In the genomic region with DNA sequence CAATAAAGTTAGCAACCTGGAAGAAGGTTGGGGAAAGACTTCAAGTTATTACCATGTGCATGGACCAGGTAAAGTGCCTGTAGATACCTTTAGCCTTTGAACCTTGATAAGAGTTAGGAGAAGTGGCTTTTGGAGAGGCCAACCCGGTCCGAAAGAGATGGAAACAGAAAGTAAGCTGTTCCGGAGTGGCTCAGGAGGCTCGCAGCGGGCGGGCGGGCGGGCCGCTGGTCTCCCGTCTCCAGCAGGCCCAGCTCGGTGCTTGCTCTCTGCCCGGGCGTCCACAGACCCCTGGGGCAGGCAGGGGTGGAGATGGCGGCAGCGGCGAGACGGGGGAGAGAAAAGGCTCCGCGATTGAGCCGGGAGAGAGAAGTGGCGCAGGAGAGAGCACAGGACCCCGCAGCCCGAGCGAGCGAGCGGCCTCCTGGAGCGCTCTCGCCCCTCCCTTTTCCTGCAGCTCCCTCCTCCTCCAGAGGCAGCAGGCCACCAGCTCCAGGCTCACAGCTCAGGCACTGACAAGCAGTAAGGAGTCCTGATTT, we compare ENCODE assay signal across 8 mouse cellular contexts. TPM values are rescaled to one million over a fixed set of nuclear protein-coding genes. Genes with fewer than 3 reads are reported as not detected.
DNase-seq lines count a peak whose midpoint lies in the region; ATAC-seq and TF ChIP-seq lines count a peak whose summit lies in the region.

A gene (minus strand): TSS at position 441 of the 536 bp plus-strand sequence.

- 0% methylated on average over 27 of the region's 28 CpGs for WGBS in embryonic facial prominence, embryonic 11.5 days
- under 1% methylated on average over 28 of the region's 28 CpGs for WGBS in kidney, adult 2 months
- WGBS in limb, embryonic 11.5 days, result 0% methylated on average over 28 of the region's 28 CpGs
- WGBS in midbrain, embryonic 13.5 days, result 0% methylated on average over 28 of the region's 28 CpGs

- peak within 1 kb of the TSS; percentile 64 for H3K4me2 ChIP-seq in embryonic facial prominence, embryonic 11.5 days (ENCODE audit: low read depth, low read length)
- peak within 1 kb of the TSS; percentile 50 for H3K4me2 ChIP-seq in limb, embryonic 11.5 days (ENCODE audit: low read depth, severe bottlenecking)
- H3K4me2 ChIP-seq in midbrain, embryonic 13.5 days (replicated peaks), result peak within 1 kb of the TSS; percentile 61

- DNase-seq in 3134 (ENCODE audit: extremely low read depth, insufficient read length, low spot score), result peak; percentile 86
- DNase-seq in adrenal gland, postnatal 14 days, result peak; percentile 88
- peak; percentile 81 for DNase-seq in embryonic facial prominence, embryonic 11.5 days (ENCODE audit: low spot score)
- DNase-seq in heart, adult 18-20 months, result peak; percentile 88 to 90
- DNase-seq in kidney, adult 2 months, result peak; percentile 89
- DNase-seq in limb, embryonic 11.5 days (ENCODE audit: low spot score), result peak; percentile 81
- DNase-seq in spleen, adult 18-20 months, result peak; percentile 38 to 70

- TF ChIP-seq CTCF in kidney, adult 2 months (conservative IDR thresholded peaks at IDR 0.05; ENCODE audit: insufficient read depth, insufficient read length, low read depth, low read length), result no peak; the same call in 1 of the 2 replicates

- H3K36me3 ChIP-seq in embryonic facial prominence, embryonic 11.5 days (replicated peaks; ENCODE audit: control insufficient read depth, insufficient read depth, low read depth, low read length), result no peaks in the 10 kb centered on the region
- H3K36me3 ChIP-seq in kidney, adult 2 months (ENCODE audit: control insufficient read depth, insufficient read depth, low read length), result no peaks in the 10 kb centered on the region
- no peaks in the 10 kb centered on the region for H3K36me3 ChIP-seq in limb, embryonic 11.5 days (ENCODE audit: control insufficient read depth, insufficient read depth, low read length)
- no peaks in the 10 kb centered on the region for H3K36me3 ChIP-seq in midbrain, embryonic 13.5 days

- peak; percentile 96 for ATAC-seq in embryonic facial prominence, embryonic 11.5 days (replicated peaks; ENCODE audit: insufficient number of reproducible peaks, low FRiP score, low TSS enrichment, low read depth)
- ATAC-seq in limb, embryonic 11.5 days (ENCODE audit: insufficient number of reproducible peaks, low FRiP score, low TSS enrichment, low read depth), result peak; percentile 87
- ATAC-seq in midbrain, embryonic 13.5 days, result peak; percentile 97

- peak within 1 kb of the TSS; percentile 82 for H3K27ac ChIP-seq in embryonic facial prominence, embryonic 11.5 days (replicated peaks; ENCODE audit: low read depth, low read length)
- peak within 1 kb of the TSS; percentile 99 for H3K27ac ChIP-seq in kidney, adult 2 months (ENCODE audit: insufficient read depth, low read depth, low read length)
- H3K27ac ChIP-seq in limb, embryonic 11.5 days (replicated peaks; ENCODE audit: low read depth, low read length), result no peak within 1 kb of the TSS
- H3K27ac ChIP-seq in midbrain, embryonic 13.5 days, result peak within 1 kb of the TSS; percentile 60; the same call in 1 of the 2 replicates

- H3K4me1 ChIP-seq in embryonic facial prominence, embryonic 11.5 days (ENCODE audit: control insufficient read depth, insufficient read depth, low read length), result no peaks in the 10 kb centered on the region
- peaks cover 16% of the 10 kb centered on the region for H3K4me1 ChIP-seq in kidney, adult 2 months (ENCODE audit: control insufficient read depth, insufficient read depth, low read length)
- no peaks in the 10 kb centered on the region for H3K4me1 ChIP-seq in limb, embryonic 11.5 days (ENCODE audit: control insufficient read depth, insufficient read depth, low read length)
- 0 out of 2 replicates have a peak, but pooled peaks cover 2% of the 10 kb centered on the region for H3K4me1 ChIP-seq in midbrain, embryonic 13.5 days (replicated peaks)

- TF ChIP-seq POLR2A in kidney, adult 2 months (IDR thresholded peaks at IDR 0.05; ENCODE audit: low read depth, low read length), result peak; percentile 59

- H3K4me3 ChIP-seq in embryonic facial prominence, embryonic 11.5 days (ENCODE audit: low read depth, low read length), result peak within 1 kb of the TSS; percentile 63
- peak within 1 kb of the TSS; percentile 95 for H3K4me3 ChIP-seq in kidney, adult 2 months (ENCODE audit: insufficient read depth, low read depth, low read length)
- peak within 1 kb of the TSS; percentile 63 for H3K4me3 ChIP-seq in limb, embryonic 11.5 days (ENCODE audit: low read depth, low read length)
- peak within 1 kb of the TSS; percentile 54 for H3K4me3 ChIP-seq in midbrain, embryonic 13.5 days (replicated peaks)

- no peaks in the 10 kb centered on the region for H3K9me3 ChIP-seq in embryonic facial prominence, embryonic 11.5 days (replicated peaks; ENCODE audit: control insufficient read depth, low read length)
- H3K9me3 ChIP-seq in limb, embryonic 11.5 days (ENCODE audit: control insufficient read depth, low read length), result no peaks in the 10 kb centered on the region
- H3K9me3 ChIP-seq in midbrain, embryonic 13.5 days, result no peaks in the 10 kb centered on the region

- no peaks in the 10 kb centered on the region for H3K27me3 ChIP-seq in embryonic facial prominence, embryonic 11.5 days (ENCODE audit: control insufficient read depth, insufficient read depth, low read length)
- H3K27me3 ChIP-seq in kidney, adult 2 months (replicated peaks; ENCODE audit: control insufficient read depth, insufficient read depth, low read length), result no peaks in the 10 kb centered on the region
- H3K27me3 ChIP-seq in limb, embryonic 11.5 days (ENCODE audit: control insufficient read depth, insufficient read depth, low read length), result no peaks in the 10 kb centered on the region
- H3K27me3 ChIP-seq in midbrain, embryonic 13.5 days, result 0 out of 2 replicates have a peak, but pooled peaks cover 3% of the 10 kb centered on the region

- peak within 1 kb of the TSS; percentile 92 for H3K9ac ChIP-seq in embryonic facial prominence, embryonic 11.5 days (replicated peaks; ENCODE audit: low read length)
- H3K9ac ChIP-seq in limb, embryonic 11.5 days (ENCODE audit: low read length), result peak within 1 kb of the TSS; percentile 91
- H3K9ac ChIP-seq in midbrain, embryonic 13.5 days (replicated peaks), result peak within 1 kb of the TSS; percentile 76

RNA-seq across cellular contexts. Expression of the gene that starts here (rescaled TPM):
- 17.8 and 20.2 TPM in 2 replicates for total RNA-seq in adrenal gland, postnatal 14 days (2021)
- polyA plus RNA-seq in embryonic facial prominence, embryonic 11.5 days (2014; fragmentation: Nextera tagmentation; extraction: Ambion mirVana), result 1.1 and 1.2 TPM in 2 replicates
- total RNA-seq in heart, adult 18-20 months (2021), result 10 to 100 TPM; 14.8 to 15.2 TPM
- 20.0 and 22.4 TPM in 2 replicates for polyA plus RNA-seq in kidney, adult 2 months (2012; rRNA removed)
- polyA plus RNA-seq in limb, embryonic 11.5 days (2014; fragmentation: Nextera tagmentation; extraction: Ambion mirVana), result 1.0 and 1.2 TPM in 2 replicates
- polyA plus RNA-seq in midbrain, embryonic 13.5 days (2015; fragmentation: Nextera tagmentation; extraction: Ambion mirVana), result 0.40 and 0.77 TPM in 2 replicates

Comparison
In these comparisons a context has a peak if more than half of its experiments do, and no peak if none do; other contexts are left out.
1. Peak in ATAC-seq, H3K4me3 ChIP-seq, H3K27ac ChIP-seq, H3K9ac ChIP-seq and H3K4me2 ChIP-seq in midbrain, embryonic 13.5 days; RNA of the gene not detected or under 1 TPM.